Mouse (Mus musculus): ENCODE data around the gene Hap1. TPM values are rescaled to one million over a fixed set of nuclear protein-coding genes. Genes with fewer than 3 reads are reported as not detected.
A peak's percentile ranks its signal among the peaks of the same experiment; 100 is the strongest.

Gene Hap1
- 100 to 1,000 TPM in 2 of 4 experiments, 10 to 100 TPM in 2; 50.2 to 117 (median 83.7) TPM for total RNA-seq (2022)

DNA sequence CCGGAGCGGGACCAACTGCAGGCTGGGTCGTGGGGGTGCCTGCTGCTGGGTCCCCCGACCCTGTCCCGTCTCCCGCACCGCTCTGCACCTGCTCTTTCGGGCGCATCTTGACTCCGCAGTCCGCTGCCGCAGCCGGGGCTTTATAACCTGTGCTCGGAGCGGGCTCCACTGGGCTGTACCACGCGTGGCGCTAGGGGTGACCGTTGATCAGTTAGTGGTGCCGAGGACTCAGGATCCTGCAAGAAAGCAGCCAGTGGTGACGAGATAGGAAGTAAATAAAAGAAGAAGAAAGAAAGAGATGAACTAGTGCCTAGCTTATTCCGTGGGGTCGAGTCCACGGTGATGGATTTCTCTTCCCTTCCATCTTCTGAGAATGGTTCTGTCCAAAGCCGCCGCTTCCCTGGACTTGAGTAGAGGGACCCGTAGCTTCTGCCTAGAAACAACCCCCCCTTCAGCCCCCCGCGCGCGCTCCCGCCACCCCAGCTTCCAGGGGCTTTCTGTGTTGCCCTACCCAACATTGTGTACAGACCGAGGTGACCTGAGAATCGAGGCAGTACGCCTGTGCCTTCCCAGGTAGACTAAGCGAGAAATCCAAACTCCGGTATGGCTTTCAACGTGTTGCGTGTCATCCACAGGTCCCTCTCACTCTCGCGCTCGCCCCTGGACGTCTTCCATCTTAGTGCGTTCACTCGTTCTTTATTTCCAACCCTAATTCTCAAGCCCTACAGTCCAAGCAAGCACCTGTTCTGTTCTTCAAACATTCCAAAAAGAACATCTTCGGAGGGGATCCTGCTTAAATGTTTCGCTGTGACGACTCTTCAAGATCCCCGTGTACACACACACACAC, at the start of gene Hap1:
Gene Hap1, minus strand, starts transcription at position 157 of the 847 bp plus-strand sequence.
- DNase-seq = peak; percentile 60

DNA sequence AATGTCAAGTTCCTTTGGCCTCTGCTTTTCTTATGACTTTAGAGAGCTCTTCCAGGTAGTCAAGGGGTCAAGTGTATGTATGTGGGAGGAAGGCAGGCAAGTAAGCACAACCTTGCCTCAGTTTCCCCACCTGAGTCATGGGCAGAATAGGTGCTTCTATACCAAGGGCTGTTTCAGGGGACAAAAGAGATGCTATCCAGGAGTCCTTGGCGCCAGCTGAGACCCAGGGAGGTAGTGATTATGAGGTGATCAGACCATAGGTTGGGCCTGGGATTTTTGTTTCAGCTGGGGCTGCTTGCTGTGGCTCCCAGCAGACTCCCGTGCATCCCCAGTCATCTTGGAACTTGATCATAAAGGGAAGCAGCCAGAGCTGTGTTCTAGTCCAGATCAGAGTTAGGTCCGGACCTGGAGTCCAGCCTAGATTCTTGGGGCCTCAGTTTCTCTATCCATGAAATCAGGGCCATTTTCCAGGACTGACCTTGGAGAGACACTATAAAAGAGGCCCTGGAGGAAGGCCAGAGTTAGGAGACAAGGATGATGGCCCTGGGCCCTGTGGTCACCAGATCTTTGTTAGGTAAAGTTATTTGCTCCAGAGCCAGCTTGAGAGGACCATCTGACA, 48.6 kb upstream of the Hap1 start:
- DNase-seq = no peak

DNA sequence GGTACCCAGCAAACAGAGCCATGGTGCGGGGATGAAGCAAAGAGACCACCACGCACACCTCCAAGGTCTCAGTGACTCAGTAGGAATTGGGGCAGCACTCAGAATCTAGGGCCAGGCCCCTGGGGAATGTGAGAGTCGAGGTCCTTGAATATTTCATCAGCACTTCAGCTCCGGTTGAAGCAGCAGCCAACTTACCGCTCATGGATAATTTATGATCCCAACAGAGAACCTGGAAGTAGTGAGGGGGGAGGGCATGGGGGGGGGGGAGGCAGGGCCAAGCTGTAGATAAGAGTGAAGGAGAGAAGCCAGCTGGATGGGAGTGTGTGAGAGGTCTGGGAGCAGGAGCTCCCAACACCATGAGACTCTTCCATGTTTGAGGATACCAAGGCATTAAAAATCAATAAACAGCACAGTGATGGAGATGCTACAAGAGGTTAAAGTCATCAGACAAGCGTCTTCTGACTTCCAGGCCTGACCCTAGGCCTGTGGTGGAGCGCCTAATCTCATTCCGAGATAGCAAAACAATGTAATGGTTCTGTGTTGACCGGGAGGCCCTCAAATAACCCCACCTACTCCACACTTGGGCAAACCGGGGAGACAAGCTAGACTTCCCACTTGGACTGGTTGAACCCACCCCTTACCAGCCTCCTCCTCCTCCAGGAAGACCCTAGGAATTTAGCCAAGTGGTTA, 47.7 kb upstream of the Hap1 start:
- no peak for DNase-seq

DNA sequence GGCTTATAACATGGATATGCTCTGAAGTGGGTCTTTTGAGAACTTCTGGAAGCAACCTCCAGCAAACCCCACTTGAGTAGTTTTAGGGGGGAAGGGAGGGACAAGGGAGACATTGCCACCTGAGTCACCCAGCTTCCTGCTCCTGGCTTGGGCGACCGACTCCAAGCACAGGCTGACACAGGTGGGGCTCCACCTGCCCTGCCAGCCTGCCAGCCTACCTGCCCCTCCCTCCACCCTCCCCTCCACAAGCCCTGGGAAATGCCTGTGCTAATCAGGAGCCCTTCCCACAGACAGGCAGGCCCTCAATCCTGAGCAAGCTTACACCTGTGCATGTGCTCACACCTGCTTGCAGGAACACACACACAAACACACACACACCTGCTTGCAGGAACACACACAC, 46.8 kb upstream of the Hap1 start:
- no peak for DNase-seq

DNA sequence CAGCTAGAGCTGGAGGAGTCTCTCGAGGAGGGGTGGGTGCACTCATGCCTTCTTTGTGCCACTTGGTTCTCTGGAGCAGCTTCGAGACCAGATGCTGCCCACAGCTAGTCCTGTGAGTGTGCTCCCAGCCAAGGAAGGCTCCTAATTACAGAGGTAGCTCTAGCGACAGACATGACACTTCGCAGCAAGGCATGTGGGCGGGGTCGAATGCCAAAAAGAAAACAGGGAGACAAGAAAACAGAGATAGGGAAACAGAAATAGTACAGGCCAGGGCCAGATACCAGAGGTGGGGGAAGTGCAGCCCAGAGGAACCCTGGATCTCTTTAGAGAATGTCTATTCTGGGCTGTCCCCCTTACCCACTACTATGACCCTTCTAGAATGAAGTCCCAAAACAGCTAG, 46.3 kb upstream of the Hap1 start:
- DNase-seq = no peak

DNA sequence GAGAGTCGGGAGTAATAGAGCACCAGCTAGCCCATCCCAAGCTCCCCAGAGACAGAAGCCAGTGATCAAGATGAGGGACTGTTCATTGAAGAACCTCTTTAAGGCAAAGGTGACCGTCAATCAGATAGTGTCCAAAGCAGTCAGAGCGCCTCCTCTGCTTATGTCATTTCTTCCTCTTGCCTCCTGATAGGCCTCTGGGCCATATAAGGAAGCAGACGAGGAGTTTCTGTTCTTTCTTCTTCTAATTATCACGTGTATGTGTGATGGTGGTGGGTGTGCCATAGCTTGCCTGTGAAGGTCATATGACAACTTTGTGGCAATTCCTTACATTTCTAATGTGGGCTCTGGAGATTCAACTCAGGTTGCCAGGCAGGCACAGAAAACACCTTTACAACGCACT, 44.9 kb upstream of the Hap1 start:
- no peak for DNase-seq

DNA sequence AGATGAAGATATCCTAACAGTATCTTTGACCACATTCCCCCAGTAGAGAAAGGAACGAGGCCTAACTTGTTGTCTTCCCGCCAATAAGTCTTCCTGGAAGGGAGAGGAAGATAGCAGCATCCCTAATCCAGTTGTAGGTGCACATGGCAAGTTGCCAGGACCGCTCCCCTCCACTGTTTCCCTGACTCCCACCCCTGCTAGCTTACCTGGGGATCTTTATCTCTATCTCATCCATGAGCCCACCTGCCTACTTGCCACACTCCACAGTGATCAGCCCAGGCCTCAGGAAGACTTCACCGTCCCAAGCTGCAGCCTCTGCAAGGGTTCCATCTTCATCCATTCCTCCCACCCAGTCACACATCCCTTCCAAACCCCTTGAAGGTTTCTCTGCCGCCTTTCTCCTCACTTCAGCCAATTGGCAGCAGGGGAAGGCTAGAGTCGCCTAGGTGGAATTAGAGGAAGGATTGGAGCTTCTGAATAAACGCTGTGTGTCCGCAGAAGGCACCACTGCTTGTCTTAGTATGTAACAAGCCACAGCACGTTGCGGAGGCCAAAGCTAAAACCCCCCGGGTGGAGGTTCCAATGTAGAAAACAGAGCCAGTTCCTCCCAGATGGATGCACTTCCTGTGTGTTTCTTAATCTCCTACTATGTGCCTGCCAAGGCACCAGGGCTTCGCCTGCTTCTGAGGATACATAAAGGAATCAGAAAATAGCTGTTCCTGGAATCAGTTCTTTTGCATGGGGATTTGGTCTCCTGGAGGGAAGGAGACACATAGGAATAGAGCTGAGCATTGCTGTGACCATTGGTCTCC, 44.0 kb upstream of the Hap1 start:
- DNase-seq = no peak

DNA sequence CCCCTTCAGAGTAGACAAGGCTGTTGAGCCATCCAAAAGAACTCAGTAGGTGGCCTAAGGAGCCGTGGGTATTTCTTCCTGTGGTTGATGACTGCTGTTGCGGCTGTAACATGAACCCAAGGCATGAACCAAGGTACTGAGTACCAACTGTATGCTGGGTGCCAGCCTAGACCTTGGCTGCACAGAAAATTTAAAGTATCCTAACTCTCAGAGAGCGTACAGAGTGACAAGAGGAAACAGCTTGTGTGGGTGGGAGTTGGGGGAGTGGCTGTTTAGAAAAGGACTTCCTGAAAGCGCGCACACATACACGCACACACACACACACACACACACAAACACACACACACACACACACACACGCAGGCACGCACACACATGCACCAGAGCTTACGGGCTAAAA, 43.4 kb upstream of the Hap1 start:
- DNase-seq = no peak

DNA sequence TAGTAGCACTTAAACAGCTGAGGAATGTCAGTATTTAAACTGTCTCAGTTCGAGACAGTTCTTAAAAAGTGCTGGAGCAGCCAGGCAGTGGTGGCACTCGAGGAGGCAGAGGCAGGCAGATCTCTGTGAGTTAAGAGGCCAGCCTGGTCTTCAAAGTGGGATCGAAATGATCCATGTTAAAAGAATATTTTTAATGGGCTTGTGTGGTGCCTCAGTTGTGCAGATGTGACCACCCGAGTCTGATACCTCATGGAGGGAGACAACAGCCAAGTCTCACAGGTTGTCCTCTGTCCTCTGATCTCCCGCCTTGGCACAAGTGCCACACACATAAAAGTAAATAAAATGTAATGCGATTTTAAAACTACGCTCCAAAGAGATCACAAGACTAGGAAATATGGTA, 42.6 kb upstream of the Hap1 start:
- DNase-seq = no peak

DNA sequence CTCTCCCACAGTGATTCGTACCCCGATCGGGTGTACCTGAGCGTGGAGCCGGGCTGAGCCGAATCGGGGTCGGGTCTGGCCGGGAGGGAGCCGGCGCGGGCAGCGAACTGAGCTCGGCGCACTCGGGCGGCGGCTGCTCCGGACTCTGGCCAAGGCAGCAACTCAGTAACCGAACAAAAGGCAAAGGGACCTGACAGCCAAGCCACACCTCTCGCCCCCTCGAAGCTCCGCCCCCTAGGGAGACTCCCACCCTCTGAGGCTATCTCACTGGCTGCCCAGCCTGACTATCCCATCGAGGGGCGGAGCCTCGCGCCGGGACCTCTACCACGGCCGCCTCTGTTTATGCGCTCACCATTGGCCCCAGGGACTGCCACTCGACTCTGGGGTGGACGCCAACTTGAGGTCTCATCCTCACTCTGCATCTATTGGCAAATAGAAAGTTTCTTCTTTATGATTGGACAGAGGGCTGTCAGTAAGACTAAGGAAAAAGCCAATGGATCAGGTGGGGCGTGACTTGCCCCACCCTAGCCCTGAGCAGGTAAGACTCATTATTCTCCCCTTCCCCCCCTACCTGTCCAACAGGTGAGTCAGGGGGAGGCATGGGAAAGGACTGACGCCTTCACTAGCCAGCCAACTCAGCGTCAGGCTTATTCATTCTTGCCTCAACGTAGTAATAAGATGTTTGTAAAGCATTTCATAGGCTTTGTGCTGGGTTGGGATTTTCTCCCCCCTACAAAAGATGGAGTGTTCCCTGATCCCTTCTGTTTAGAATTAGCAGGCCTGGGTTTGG, 41.9 kb upstream of the Hap1 start, which contains the start of gene Jup:
Gene Jup, minus strand, starts transcription at position 164 of the 790 bp plus-strand sequence.
- DNase-seq = peak; percentile 100

DNA sequence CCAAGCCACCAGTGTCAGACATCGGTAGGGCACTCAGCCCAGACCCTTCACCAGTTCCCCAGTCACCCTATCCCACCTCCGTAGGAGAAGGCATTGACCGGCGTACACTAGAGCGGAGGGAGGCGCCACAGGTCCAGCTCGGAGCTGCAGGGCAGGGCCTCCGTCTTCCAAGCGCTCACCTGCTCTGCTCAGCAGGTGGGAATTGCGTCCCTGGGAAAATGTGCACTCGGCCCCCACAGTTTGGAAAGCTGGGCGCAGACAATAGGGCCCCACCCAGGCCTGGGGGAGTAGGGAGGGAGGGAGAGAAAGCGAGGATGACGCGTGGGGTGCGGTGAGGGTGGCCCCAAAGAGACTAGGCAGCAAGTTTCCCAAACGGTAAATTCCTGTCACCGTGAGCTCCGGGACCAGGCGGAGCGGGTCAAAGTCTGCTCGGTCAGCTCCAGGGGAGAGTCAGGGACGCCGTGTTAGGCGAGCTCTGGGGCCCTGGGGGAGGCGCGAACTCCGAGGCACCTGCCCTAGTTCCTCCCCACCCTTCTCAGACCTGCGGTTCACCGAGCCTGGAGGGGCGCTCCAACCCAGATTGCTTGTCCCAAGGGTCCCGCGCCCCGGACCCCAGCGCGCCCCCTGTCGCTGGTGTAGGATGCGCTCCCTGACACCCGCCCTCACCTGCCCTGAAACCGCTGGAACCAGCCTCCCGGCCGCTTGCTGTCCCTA, 41.1 kb upstream of the Hap1 start:
- DNase-seq = no peak

DNA sequence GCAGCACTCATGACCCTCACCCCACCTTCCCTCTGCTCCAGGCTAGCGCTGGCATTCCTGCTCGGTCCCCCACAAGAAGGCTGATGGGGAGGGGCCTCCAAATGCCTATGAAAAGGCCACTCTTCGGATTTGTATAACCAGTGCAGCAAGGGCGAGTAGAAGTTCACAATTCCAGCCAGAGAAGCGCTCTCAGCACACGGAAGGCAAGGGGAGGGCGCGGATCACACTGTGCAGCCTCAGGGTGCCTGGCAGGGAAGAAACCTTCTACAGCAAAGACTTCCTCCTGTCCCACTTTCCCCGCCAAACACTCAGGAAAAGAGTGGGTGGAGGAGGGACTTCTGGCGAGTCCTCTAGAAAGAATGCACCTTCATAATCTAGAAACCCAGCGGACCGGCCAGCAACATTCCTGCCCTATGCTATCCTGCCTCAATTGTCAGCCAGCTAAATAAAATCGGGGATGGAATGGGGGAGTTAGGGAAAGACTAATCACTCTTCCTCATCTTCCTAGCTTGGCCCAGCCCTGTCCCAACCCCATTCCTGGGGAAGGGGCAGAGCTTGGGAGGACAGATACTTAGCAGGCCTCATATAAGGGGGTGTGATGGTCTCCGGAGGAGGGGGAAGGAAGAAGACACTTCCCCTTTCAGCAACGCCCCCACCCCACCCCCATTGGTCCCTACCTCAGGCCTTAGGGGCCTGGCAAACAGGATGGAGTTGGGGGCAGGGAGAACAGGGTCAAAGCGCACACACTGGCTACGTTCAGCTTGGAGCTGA, 40.1 kb upstream of the Hap1 start:
- DNase-seq = no peak

DNA sequence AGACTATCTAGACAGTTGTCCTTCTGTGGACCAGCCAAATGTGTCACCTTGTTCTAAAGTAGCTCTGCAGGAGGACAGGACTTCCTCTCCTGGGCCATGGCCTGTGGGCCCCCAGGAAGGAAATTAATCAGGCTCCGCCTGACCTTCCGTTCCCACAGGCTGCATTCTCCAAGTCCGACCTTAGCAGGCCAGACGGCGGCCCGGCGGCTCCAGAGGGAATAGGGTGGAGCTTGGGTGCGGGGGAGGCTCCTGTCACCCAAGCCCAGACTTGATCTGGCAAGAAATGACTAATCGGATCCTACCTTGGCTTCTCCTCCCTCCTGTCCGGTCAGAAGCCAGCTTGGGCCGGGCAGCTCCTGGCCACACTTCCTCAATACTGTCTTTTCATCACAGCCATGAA, 39.3 kb upstream of the Hap1 start:
- peak; percentile 82 for DNase-seq

DNA sequence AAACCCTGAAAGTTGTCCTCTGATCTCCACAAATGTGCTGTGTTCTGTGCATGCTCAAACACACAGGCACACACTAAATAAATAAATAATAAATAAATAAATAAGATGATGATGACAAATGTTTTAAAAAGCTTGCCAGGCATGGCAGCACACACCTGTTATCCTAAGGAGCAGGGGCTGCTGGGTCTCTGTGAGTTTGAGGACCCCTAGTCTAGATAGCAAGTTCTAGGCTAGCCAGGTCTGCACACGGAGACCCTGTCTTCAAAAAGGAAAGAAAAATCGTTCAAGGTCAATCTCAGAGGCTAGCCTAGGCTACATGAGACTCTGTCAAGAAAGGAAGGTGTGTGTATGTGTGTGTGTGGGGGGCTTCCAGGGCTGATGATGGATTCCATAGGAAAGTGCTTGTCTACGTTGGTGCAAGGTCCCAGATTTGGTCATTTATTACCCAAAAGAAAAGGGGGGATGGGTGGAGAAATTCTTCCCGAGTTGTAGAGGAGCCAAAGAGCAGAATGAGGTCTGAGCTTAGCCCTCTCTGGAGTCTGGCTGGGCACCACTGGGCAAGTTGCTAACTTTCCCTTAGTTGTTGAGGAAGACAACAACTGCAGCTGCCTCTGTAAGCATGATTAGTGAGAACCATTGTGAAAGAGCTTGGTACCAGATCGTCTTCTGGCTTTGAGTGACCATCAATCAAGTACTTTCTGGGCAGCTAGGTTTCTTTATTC, 38.6 kb upstream of the Hap1 start:
- no peak for DNase-seq

DNA sequence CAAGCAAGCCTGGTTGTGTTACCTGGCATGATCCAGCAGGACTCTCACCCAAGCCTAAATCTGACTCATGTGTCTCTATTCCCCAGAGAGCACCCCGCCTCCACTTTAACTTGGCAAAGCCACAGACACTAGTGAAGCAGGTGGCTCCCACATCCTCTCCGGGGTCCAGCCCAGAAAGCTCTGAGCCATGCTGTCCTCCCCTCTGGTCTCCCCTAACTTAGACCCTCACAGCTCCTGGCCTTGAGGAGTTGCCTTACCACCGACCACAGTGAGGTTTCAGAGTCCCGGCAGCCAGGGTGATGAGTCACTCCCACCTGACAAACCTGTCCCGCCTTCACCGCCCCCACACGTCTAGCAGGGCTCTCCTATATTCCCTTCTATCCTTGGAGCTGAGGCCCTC, 37.8 kb upstream of the Hap1 start:
- DNase-seq = no peak

DNA sequence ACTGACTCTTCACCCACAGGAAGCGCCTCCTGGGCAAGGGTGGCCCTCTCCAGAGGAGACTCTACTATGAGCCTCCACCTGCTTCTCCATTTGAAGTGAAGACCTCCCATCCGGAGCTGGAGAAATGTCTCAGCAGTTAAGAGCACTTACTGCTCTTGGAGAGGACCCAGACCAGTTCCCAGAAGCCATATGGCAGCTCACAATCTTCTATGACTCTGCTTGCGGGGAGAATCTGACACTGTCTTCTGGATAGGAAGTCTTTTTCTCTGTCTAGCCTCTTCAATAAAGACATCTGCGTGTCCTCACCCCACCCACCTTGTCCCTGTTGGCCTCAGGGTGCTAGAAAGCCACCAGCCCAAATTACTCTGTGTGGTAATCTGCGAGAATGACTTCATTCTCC, 37.0 kb upstream of the Hap1 start:
- DNase-seq = no peak

DNA sequence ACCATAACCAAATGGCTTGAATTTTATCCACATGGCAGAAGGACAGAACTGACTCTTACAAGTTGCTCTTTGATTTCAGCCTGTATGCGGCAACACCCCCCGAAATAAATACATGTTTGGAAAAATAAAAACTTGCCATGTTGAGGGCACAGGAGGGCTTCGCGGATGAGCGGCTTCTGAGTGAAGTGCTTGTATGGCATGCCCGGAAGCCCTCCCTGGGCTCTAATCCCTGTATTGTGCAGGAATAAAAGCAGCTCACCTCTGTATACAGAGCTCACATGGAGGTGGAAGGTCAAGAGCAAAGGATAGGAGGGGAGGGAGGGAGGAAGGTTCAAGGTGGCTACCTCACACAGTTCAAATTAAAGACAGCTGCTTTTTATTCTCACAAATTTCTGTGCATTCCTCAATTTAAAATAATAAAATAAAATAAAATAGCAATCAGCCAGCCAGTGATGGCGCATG, 36.0 kb upstream of the Hap1 start:
- no peak for DNase-seq

DNA sequence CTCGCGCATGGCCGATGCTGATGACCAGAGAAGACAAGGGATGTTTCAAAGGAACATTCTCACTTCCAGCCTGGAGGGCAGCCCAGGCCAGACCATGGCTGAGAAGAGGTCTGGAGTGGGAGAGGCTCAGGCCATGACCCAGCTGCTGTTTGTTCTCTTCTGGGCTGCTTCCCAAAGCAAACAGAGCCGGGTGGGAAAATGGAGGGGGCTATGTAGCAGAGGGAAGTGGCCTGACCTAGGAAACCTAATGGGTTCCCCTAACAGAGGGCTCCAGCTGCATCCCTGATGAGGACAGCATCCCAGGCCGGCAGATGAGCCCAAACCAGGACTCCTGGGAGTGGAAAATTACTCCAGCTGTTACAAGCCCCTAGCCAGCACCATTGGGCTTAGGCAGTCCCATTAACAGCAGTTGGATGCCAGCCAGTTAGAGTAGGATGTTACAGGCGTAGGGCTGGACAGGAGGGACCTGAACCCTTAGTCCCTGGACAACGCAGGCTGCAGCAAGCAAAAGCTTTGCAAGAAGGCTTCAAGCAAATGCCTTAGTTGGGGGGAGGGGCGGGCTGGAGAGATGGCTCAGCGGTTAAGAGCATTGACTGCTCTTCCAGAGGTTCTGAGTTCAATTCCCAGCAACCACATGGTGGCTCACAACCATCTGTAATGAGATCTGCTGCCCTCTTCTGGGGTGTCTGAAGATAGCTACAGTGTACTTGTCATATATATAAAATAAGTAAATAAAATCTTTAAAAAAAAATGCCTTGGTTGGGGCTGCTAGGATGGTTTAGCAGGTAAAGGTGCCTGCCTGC, 35.4 kb upstream of the Hap1 start:
- DNase-seq = peak; percentile 74
